Mouse (Mus musculus) ES-E14 (cell line): ENCODE data around the gene Gm9913.

Source experiments
- CHD2 ChIP-seq: IDR thresholded peaks from 2 replicates; pipeline ENCODE4 v1.6.1; 2014; ENCODE audit warnings: mild to moderate bottlenecking, low read depth, low read length, inconsistent platforms
- ZC3H11A ChIP-seq: IDR thresholded peaks from 2 replicates; pipeline ENCODE4 v1.6.1; 2012; ENCODE audit warnings: low read depth, mild to moderate bottlenecking, inconsistent platforms, low read length, borderline replicate concordance

GRCm38 (mm10) chr2:125498216-125498615, 6.7 kb upstream of the Gm9913 start:
- TF ChIP-seq CHD2: no peak
- no peak for TF ChIP-seq ZC3H11A
